Mouse (Mus musculus) E14TG2a.4 (cell line): ENCODE measurements around the gene Rbbp4.

Experiments used
- H3K27me3 ChIP-seq: 2 replicates; pipeline ENCODE4 v1.6.1; 2014; ENCODE audit warnings: low read length, control low read depth; ENCODE audit not compliant: insufficient read depth
- H3K36me3 ChIP-seq: 2 replicates; pipeline ENCODE4 v1.6.1; 2014; ENCODE audit warnings: low read length, control low read depth; ENCODE audit not compliant: insufficient read depth
- H3K4me1 ChIP-seq: replicated peaks from 2 replicates; pipeline ENCODE4 v1.6.1; 2014; ENCODE audit warnings: low read depth, low read length, control low read depth
- H3K4me3 ChIP-seq: replicated peaks from 2 replicates; pipeline ENCODE4 v1.5.1; 2014; ENCODE audit warnings: mild to moderate bottlenecking, low read length
- H3K9me3 ChIP-seq: 2 replicates; pipeline ENCODE4 v1.6.1; 2014; ENCODE audit warnings: low read length, control low read depth
- CTCF ChIP-seq: conservative IDR thresholded peaks from 2 replicates; pipeline ENCODE4 v1.5.1; 2014; ENCODE audit warnings: low read length
- NANOG ChIP-seq: IDR thresholded peaks from 2 replicates; pipeline ENCODE4 v1.6.1; 2014; ENCODE audit warnings: borderline replicate concordance, low read length, mixed read lengths
- POU5F1 ChIP-seq: IDR thresholded peaks from 2 replicates; pipeline ENCODE4 v1.6.1; 2014; ENCODE audit warnings: low read length, borderline replicate concordance

The Rbbp4 gene

DNA sequence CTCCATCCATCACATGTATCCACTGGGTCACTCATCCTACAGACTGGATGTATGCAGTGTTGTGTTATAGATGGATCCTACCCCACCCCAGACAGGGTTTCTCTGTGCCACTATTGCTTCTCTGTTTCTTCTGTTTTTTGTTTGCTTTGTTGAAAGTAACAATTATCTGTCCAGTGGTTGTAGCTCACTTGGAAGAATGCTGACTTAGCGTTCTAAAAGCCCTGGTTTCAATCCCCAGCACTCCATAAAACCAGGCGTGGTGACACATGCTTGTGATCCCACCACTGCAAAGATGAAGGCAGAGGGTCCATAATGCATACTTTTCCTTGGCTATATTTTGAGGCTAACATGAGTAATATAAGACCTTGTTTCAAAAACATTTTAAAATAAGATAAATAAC, 7.5 kb upstream of the Rbbp4 start:
- Histone ChIP-seq H3K27me3 (no peaks in the 10 kb centered on the region), H3K9me3 (no peaks in the 10 kb centered on the region), H3K4me3 (no peak overlapping the region), H3K36me3 (peaks cover 78% of the 10 kb centered on the region), H3K4me1 (peaks cover 12% of the 10 kb centered on the region)
- no peak for TF ChIP-seq POU5F1
- no peak for TF ChIP-seq NANOG
- TF ChIP-seq CTCF: no peak

DNA sequence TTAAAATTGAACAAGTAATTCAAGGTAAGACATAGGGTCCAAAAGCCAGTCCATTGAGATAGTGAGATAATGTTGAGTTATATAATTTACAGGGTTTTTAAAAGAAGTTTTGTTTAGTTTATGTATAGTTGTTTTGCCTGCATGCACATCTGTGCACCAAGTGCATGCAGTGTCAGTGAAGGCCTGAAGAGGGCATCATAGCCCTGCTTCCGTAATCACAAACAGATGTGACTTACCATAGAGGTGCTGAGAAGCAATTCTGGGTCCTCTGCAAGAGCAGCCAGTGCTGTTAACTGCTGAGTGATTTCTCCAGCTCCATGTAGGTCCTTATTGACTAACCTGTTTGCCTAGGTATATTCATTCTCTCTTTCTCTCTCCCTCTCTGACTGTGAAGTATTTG, 6.7 kb upstream of the Rbbp4 start:
- Histone ChIP-seq H3K36me3 (peaks cover 83% of the 10 kb centered on the region), H3K9me3 (no peaks in the 10 kb centered on the region), H3K4me3 (no peak overlapping the region), H3K4me1 (peaks cover 20% of the 10 kb centered on the region), H3K27me3 (no peaks in the 10 kb centered on the region)
- no peak for TF ChIP-seq POU5F1
- no peak for TF ChIP-seq CTCF
- no peak for TF ChIP-seq NANOG

DNA sequence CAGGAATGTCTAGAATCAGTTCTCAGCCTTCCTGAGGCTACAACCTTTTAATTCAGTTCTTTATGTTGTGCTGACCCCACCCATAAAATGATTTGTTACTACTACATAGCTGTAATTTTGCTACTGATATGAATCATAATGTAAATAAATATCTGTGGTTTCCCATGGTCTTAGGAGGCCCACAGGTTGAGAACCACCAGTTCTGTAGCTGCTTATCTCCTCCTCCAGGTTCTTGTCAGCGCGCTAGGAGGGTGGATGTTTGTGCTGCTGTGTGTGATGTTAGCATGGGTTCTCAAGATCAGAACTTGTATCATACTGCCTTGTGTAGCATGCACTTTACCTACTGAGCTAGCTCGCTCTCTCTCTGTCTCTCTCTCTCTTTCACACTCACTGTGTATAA, 4.6 kb upstream of the Rbbp4 start:
- Histone ChIP-seq H3K27me3 (no peaks in the 10 kb centered on the region), H3K36me3 (peaks cover 70% of the 10 kb centered on the region), H3K9me3 (no peaks in the 10 kb centered on the region), H3K4me3 (no peak overlapping the region), H3K4me1 (peaks cover 14% of the 10 kb centered on the region)
- no peak for TF ChIP-seq NANOG
- TF ChIP-seq CTCF: no peak
- TF ChIP-seq POU5F1: no peak

DNA sequence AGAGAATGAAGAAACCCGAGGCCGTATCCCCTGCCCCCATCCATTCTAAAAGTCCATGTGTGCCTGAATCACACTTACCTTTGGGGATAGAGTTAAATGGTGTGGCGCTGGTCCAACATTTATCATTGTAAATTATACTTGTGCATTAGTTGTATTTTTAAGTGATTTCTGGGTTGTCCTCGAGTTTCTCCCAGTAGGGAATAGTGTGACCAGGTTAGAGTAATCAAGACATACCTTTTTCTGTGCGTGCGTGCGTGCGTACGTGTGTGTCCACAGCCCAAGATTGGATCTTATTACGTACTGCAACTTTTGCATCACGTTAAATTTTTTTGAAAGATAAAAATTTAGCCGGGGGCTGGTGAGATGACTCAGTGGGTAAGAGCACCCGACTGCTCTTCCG, 1.1 kb upstream of the Rbbp4 start:
- Histone ChIP-seq H3K9me3 (no peaks in the 10 kb centered on the region), H3K4me3 (peak overlapping the region; percentile 88), H3K4me1 (peaks cover 41% of the 10 kb centered on the region), H3K27me3 (no peaks in the 10 kb centered on the region), H3K36me3 (peaks cover 69% of the 10 kb centered on the region)
- TF ChIP-seq NANOG (no peak), CTCF (no peak), POU5F1 (no peak)

DNA sequence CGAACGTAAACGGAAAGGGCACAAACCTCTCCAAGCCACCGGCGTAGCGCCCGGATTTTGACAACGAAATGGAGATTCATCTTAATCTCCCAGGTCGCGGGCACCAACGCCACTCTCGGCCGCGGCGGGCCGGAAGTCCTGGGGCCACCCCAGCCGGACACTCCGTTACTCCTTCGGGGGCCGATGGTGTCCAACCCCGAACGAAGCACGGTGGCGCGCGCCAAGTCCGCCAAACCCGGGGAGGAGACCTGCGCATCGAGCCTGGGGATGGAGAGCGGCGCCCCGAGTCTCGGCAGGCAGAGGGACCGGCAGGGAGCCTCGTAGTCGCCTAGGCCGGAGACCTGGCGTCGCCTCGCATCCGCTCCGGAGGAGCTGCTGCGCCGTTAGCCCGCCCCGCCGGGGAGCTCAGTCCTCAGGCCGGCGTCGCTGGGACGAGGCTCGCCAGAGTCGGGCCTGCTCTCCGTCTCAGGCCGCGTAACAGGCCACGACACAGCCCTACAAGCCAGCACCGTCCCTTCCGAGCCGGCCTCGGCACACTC, 424 bp downstream of the Rbbp4 start:
- no peaks in the 10 kb centered on the region for H3K9me3 ChIP-seq
- TF ChIP-seq POU5F1: no peak
- no peak for TF ChIP-seq CTCF
- no peak for TF ChIP-seq NANOG
- peak overlapping the region; percentile 99 for H3K4me3 ChIP-seq
- H3K27me3 ChIP-seq: no peaks in the 10 kb centered on the region
- H3K4me1 ChIP-seq: peaks cover 56% of the 10 kb centered on the region
- peaks cover 70% of the 10 kb centered on the region for H3K36me3 ChIP-seq

DNA sequence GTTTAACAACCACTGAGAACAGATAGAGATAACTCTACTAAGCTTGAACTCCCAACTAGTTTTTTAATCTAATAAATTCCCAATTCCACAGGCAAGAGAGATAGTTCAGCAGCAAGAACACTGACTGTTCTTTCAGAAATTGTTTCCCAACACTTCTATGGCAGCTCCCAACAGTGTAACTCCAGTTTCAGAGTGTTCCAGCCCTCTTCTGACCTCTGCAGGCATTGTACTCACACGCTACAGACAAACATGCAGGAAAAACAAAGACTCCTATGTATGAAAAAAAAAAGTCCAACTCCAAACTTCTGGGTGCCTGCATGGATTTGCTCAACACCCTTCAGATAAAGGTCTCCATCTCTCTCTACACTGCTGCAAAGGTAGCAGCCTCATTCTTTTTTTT, 2.3 kb downstream of the Rbbp4 start:
- Histone ChIP-seq H3K27me3 (no peaks in the 10 kb centered on the region), H3K4me1 (peaks cover 58% of the 10 kb centered on the region), H3K4me3 (peak overlapping the region; percentile 99), H3K36me3 (peaks cover 71% of the 10 kb centered on the region), H3K9me3 (no peaks in the 10 kb centered on the region)
- TF ChIP-seq NANOG (no peak), POU5F1 (no peak), CTCF (no peak)

DNA sequence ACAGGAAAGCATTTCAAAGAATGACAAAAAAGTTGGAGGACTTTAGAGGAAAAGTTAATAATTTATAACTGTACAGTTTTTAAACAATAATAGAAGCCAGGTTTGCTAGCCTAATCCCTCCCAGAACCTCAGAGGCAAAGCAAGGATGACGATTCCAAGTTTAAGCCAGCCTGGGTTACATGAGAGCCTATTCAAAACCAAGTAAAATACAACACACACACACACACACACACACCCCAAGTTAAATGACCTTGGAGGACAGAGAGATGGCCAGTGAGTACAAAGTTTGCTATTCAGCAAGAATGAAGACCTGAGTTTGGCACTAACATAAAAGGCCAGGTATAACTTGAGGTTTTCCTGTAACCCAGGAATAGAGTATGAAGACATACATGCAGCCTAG, 9.0 kb downstream of the Rbbp4 start:
- H3K36me3 ChIP-seq: peaks cover 97% of the 10 kb centered on the region
- H3K4me1 ChIP-seq: peaks cover 40% of the 10 kb centered on the region
- no peak overlapping the region for H3K4me3 ChIP-seq
- no peak for TF ChIP-seq POU5F1
- TF ChIP-seq CTCF: no peak
- TF ChIP-seq NANOG: no peak
- H3K9me3 ChIP-seq: no peaks in the 10 kb centered on the region
- no peaks in the 10 kb centered on the region for H3K27me3 ChIP-seq

DNA sequence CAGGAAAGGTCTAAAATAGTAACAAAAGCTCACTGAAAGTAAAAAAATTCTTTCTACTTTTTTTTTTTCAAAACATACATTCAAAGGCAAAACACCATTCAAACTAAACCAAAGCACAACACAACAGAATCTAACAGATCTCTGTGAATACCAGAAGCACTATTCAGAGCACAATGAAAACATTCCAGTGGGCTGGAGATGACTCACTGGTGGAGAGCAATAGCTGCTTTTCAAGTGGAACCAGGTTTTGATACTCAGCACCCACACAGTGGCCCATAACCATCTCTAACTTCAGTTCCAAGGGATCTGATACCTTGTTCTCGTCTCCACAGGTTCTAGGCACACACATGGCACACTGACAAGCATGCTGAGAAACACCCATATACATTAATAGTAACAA, 10.4 kb downstream of the Rbbp4 start:
- TF ChIP-seq CTCF: no peak
- TF ChIP-seq NANOG: no peak
- no peak for TF ChIP-seq POU5F1
- Histone ChIP-seq H3K27me3 (no peaks in the 10 kb centered on the region), H3K36me3 (peaks cover 97% of the 10 kb centered on the region), H3K4me3 (no peak overlapping the region), H3K9me3 (no peaks in the 10 kb centered on the region), H3K4me1 (peaks cover 28% of the 10 kb centered on the region)

DNA sequence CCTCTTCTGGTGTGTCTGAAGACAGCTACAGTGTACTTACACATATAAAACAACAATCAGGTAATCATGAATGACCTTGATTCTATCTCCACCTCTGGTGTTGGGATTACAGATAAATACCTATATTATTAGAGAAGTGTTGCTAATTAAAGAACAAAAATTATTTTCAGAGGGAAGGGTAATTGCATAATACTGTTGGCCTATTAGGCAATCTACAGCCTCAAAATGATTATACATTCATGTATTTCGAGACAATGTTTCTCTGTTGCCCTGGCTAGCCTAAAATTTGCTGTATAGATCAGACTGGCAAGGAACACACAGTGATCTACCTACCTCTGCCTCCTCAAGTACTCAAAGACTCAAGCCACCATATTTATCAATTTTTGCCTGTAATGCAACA, 11.7 kb downstream of the Rbbp4 start:
- H3K9me3 ChIP-seq: no peaks in the 10 kb centered on the region
- no peaks in the 10 kb centered on the region for H3K27me3 ChIP-seq
- no peak overlapping the region for H3K4me3 ChIP-seq
- H3K4me1 ChIP-seq: peaks cover 29% of the 10 kb centered on the region
- peaks cover 96% of the 10 kb centered on the region for H3K36me3 ChIP-seq
- TF ChIP-seq POU5F1: no peak
- no peak for TF ChIP-seq CTCF
- no peak for TF ChIP-seq NANOG
